Mouse (Mus musculus): ENCODE data around the gene Tubb4a. TPM values are rescaled to one million over a fixed set of nuclear protein-coding genes. Genes with fewer than 3 reads are reported as not detected.
A peak's percentile ranks its signal among the peaks of the same experiment; 100 is the strongest.
"Not testable (repeated sequence)": the region's sequence is repeated elsewhere in the genome, so short reads cannot be mapped to it uniquely, and the experiment has no call there.

The Tubb4a gene
- polyA plus RNA-seq, 1 experiment from 2014 or later, result 9.7 TPM

- H3K27ac ChIP-seq (replicated peaks); H3K4me3 ChIP-seq; H3K9me3 ChIP-seq; H3K4me1 ChIP-seq; H3K4me2 ChIP-seq; H3K27me3 ChIP-seq (replicated peaks); H3K9ac ChIP-seq; ATAC-seq (ENCODE audit: extremely low read depth, insufficient number of reproducible peaks, low FRiP score, low TSS enrichment): not testable (repeated sequence)
- peaks cover 80% of the 10 kb centered on the region for H3K36me3 ChIP-seq
- 83% methylated on average over 4 of the region's 4 CpGs for WGBS
Measured at GRCm38 (mm10) chr17:57051679-57052078, 35.9 kb downstream of the Tubb4a start.

GRCm38 (mm10) chr17:57048816-57049215, 38.8 kb downstream of the Tubb4a start:
- no peak for ATAC-seq (ENCODE audit: extremely low read depth, insufficient number of reproducible peaks, low FRiP score, low TSS enrichment)
- H3K4me2 ChIP-seq, result no peak overlapping the region
- H3K4me3 ChIP-seq, result no peak overlapping the region
- WGBS, result 91% methylated on average over 3 of the region's 3 CpGs
- no peak overlapping the region for H3K27ac ChIP-seq (replicated peaks)
- no peak overlapping the region for H3K9ac ChIP-seq
- H3K27me3 ChIP-seq (replicated peaks), result no peaks in the 10 kb centered on the region
- H3K4me1 ChIP-seq, result no peaks in the 10 kb centered on the region
- peaks cover 70% of the 10 kb centered on the region for H3K36me3 ChIP-seq
- H3K9me3 ChIP-seq, result no peaks in the 10 kb centered on the region

- no peak for ATAC-seq (ENCODE audit: extremely low read depth, insufficient number of reproducible peaks, low FRiP score, low TSS enrichment)
- H3K27me3 ChIP-seq (replicated peaks), result no peaks in the 10 kb centered on the region
- H3K4me2 ChIP-seq, result no peak overlapping the region
- no peak overlapping the region for H3K4me3 ChIP-seq
- no peak overlapping the region for H3K27ac ChIP-seq (replicated peaks)
- no peaks in the 10 kb centered on the region for H3K9me3 ChIP-seq
- peaks cover 56% of the 10 kb centered on the region for H3K36me3 ChIP-seq
- H3K9ac ChIP-seq, result no peak overlapping the region
- 25% methylated on average over 5 of the region's 5 CpGs for WGBS
- H3K4me1 ChIP-seq, result peaks cover 6% of the 10 kb centered on the region
Measured at GRCm38 (mm10) chr17:57047406-57047805, 40.2 kb downstream of the Tubb4a start.

GRCm38 (mm10) chr17:57041554-57041953, 46.0 kb downstream of the Tubb4a start, which contains the start of gene Slc25a41:
Slc25a41 (minus strand) TSS chr17:57041654.
- ATAC-seq (ENCODE audit: extremely low read depth, insufficient number of reproducible peaks, low FRiP score, low TSS enrichment), result no peak
- H3K4me2 ChIP-seq, result no peak within 1 kb of the TSS
- peaks cover 17% of the 10 kb centered on the region for H3K36me3 ChIP-seq
- H3K9me3 ChIP-seq, result no peaks in the 10 kb centered on the region
- 64% methylated on average over 8 of the region's 8 CpGs for WGBS
- H3K9ac ChIP-seq, result no peak within 1 kb of the TSS
- peaks cover 7% of the 10 kb centered on the region for H3K4me1 ChIP-seq
- no peak within 1 kb of the TSS for H3K4me3 ChIP-seq
- H3K27me3 ChIP-seq (replicated peaks), result peaks cover 40% of the 10 kb centered on the region
- no peak within 1 kb of the TSS for H3K27ac ChIP-seq (replicated peaks)

GRCm38 (mm10) chr17:57038978-57039377, 48.6 kb downstream of the Tubb4a start:
- Histone ChIP-seq H3K4me3 (0 out of 2 replicates have a peak overlapping the region, but pooled peaks have one; percentile 9), H3K4me2 (no peak overlapping the region), H3K27me3 (replicated peaks) (peaks cover 42% of the 10 kb centered on the region), H3K27ac (replicated peaks) (no peak overlapping the region), H3K4me1 (peaks cover 7% of the 10 kb centered on the region), H3K36me3 (no peaks in the 10 kb centered on the region), H3K9me3 (no peaks in the 10 kb centered on the region), H3K9ac (no peak overlapping the region)
- ATAC-seq (ENCODE audit: extremely low read depth, insufficient number of reproducible peaks, low FRiP score, low TSS enrichment), result no peak
- 36% methylated on average over 8 of the region's 8 CpGs for WGBS

GRCm38 (mm10) chr17:57032854-57033253, 54.7 kb downstream of the Tubb4a start:
- ATAC-seq (ENCODE audit: extremely low read depth, insufficient number of reproducible peaks, low FRiP score, low TSS enrichment), result no peak
- Histone ChIP-seq H3K27me3 (replicated peaks) (peaks cover 15% of the 10 kb centered on the region), H3K9ac (no peak overlapping the region), H3K9me3 (no peaks in the 10 kb centered on the region), H3K4me1 (peaks cover 23% of the 10 kb centered on the region), H3K4me2 (peak overlapping the region; percentile 73; the same call in 1 of the 2 replicates), H3K4me3 (no peak overlapping the region; the same call in 1 of the 2 replicates), H3K27ac (replicated peaks) (no peak overlapping the region), H3K36me3 (peaks cover 12% of the 10 kb centered on the region)
- WGBS, result 85% methylated on average over 4 of the region's 4 CpGs

GRCm38 (mm10) chr17:57031661-57032420, 55.7 kb downstream of the Tubb4a start:
- Histone ChIP-seq H3K36me3 (peaks cover 22% of the 10 kb centered on the region), H3K4me1 (peaks cover 23% of the 10 kb centered on the region), H3K4me3 (peak overlapping the region; percentile 95), H3K4me2 (peak overlapping the region; percentile 73), H3K27ac (replicated peaks) (peak overlapping the region; percentile 89), H3K27me3 (replicated peaks) (peaks cover 5% of the 10 kb centered on the region; the same call in 1 of the 2 replicates), H3K9ac (peak overlapping the region; percentile 77), H3K9me3 (no peaks in the 10 kb centered on the region)
- ATAC-seq (ENCODE audit: extremely low read depth, insufficient number of reproducible peaks, low FRiP score, low TSS enrichment), result peak; percentile 96
- WGBS, result under 1% methylated on average over 38 of the region's 38 CpGs

- under 1% methylated on average over 87 of the region's 99 CpGs for WGBS
- peak; percentile 1; the same call in 1 of the 2 replicates for ATAC-seq (ENCODE audit: extremely low read depth, insufficient number of reproducible peaks, low FRiP score, low TSS enrichment)
- peak within 1 kb of the TSS; percentile 95 for H3K4me3 ChIP-seq
- peaks cover 29% of the 10 kb centered on the region for H3K36me3 ChIP-seq
- H3K4me1 ChIP-seq, result peaks cover 23% of the 10 kb centered on the region
- peak within 1 kb of the TSS; percentile 92 for H3K4me2 ChIP-seq
- H3K27ac ChIP-seq (replicated peaks), result peak within 1 kb of the TSS; percentile 94
- H3K27me3 ChIP-seq (replicated peaks), result no peaks in the 10 kb centered on the region
- H3K9me3 ChIP-seq, result no peaks in the 10 kb centered on the region
- H3K9ac ChIP-seq, result peak within 1 kb of the TSS; percentile 100
Measured at GRCm38 (mm10) chr17:57030931-57031660, 56.5 kb downstream of the Tubb4a start, which contains the start of gene Khsrp. Khsrp (minus strand) TSS chr17:57031522.

Other genes with a start within 250 kb of the Tubb4a start
- gene Acsbg2, start 213.3 kb downstream of the Tubb4a start, polyA plus RNA-seq (2015; fragmentation: Nextera tagmentation; extraction: Ambion mirVana), result not detected in 2 replicates
- gene 1700061G19Rik, start 212.3 kb downstream of the Tubb4a start, polyA plus RNA-seq (2015; fragmentation: Nextera tagmentation; extraction: Ambion mirVana), result 0.24 and 0.37 TPM in 2 replicates
- gene Mllt1, start 152.4 kb downstream of the Tubb4a start, polyA plus RNA-seq (2015; fragmentation: Nextera tagmentation; extraction: Ambion mirVana), result 32.6 and 34.8 TPM in 2 replicates
- 0.06 TPM in 1 of 2 replicates, not detected in the other for gene Acer1, start 105.7 kb downstream of the Tubb4a start, polyA plus RNA-seq (2015; fragmentation: Nextera tagmentation; extraction: Ambion mirVana)
- 110 and 125 TPM in 2 replicates for gene Clpp, start 97.5 kb downstream of the Tubb4a start, polyA plus RNA-seq (2015; fragmentation: Nextera tagmentation; extraction: Ambion mirVana)
- 45.7 and 56.8 TPM in 2 replicates for gene Alkbh7, start 90.4 kb downstream of the Tubb4a start, polyA plus RNA-seq (2015; fragmentation: Nextera tagmentation; extraction: Ambion mirVana)
- gene Pspn, start 87.8 kb downstream of the Tubb4a start, polyA plus RNA-seq (2015; fragmentation: Nextera tagmentation; extraction: Ambion mirVana), result 0.35 TPM in 1 of 2 replicates, not detected in the other
- 32.8 and 35.1 TPM in 2 replicates for gene Gtf2f1, start 76.5 kb downstream of the Tubb4a start, polyA plus RNA-seq (2015; fragmentation: Nextera tagmentation; extraction: Ambion mirVana)
- gene Gm17949, start 76.3 kb downstream of the Tubb4a start, polyA plus RNA-seq (2015; fragmentation: Nextera tagmentation; extraction: Ambion mirVana), result 0.37 and 0.48 TPM in 2 replicates
- gene Khsrp, start 56.3 kb downstream of the Tubb4a start, polyA plus RNA-seq (2015; fragmentation: Nextera tagmentation; extraction: Ambion mirVana), result 29.0 and 30.5 TPM in 2 replicates
- gene Slc25a41, start 46.1 kb downstream of the Tubb4a start, polyA plus RNA-seq (2015; fragmentation: Nextera tagmentation; extraction: Ambion mirVana), result not detected in 2 replicates
- 2.3 and 2.5 TPM in 2 replicates for gene Crb3, start 28.7 kb downstream of the Tubb4a start, polyA plus RNA-seq (2015; fragmentation: Nextera tagmentation; extraction: Ambion mirVana)
- gene Slc25a23, start 27.9 kb downstream of the Tubb4a start, polyA plus RNA-seq (2015; fragmentation: Nextera tagmentation; extraction: Ambion mirVana), result 13.2 and 14.0 TPM in 2 replicates
- gene Dennd1c, start 9.3 kb downstream of the Tubb4a start, polyA plus RNA-seq (2015; fragmentation: Nextera tagmentation; extraction: Ambion mirVana), result 1.0 and 1.7 TPM in 2 replicates
- gene Tnfsf9, start 17.5 kb upstream of the Tubb4a start, polyA plus RNA-seq (2015; fragmentation: Nextera tagmentation; extraction: Ambion mirVana), result 3.2 and 4.7 TPM in 2 replicates
- not detected in 2 replicates for gene Cd70, start 62.0 kb upstream of the Tubb4a start, polyA plus RNA-seq (2015; fragmentation: Nextera tagmentation; extraction: Ambion mirVana)
- gene Tnfsf14, start 106.4 kb upstream of the Tubb4a start, polyA plus RNA-seq (2015; fragmentation: Nextera tagmentation; extraction: Ambion mirVana), result 0.13 and 0.28 TPM in 2 replicates
- gene C3, start 140.4 kb upstream of the Tubb4a start, polyA plus RNA-seq (2015; fragmentation: Nextera tagmentation; extraction: Ambion mirVana), result 1.6 and 4.0 TPM in 2 replicates
- 25.5 and 26.4 TPM in 2 replicates for gene Gpr108, start 160.7 kb upstream of the Tubb4a start, polyA plus RNA-seq (2015; fragmentation: Nextera tagmentation; extraction: Ambion mirVana)
- gene Trip10, start 161.7 kb upstream of the Tubb4a start, polyA plus RNA-seq (2015; fragmentation: Nextera tagmentation; extraction: Ambion mirVana), result 35.2 and 39.7 TPM in 2 replicates
- gene Vav1, start 191.3 kb upstream of the Tubb4a start, polyA plus RNA-seq (2015; fragmentation: Nextera tagmentation; extraction: Ambion mirVana), result 1.8 and 2.4 TPM in 2 replicates

All from heart, embryonic 13.5 days (tissue).